Mouse (Mus musculus): Measurements from ENCODE around the gene Dbi. TPM values are rescaled to one million over a fixed set of nuclear protein-coding genes. Genes with fewer than 3 reads are reported as not detected.

The Dbi gene
- polyA plus RNA-seq, 1 experiment from 2014 or later: 895 TPM

GRCm38 (mm10) chr1:120074931-120075330, 45.9 kb downstream of the Dbi start:
- Histone ChIP-seq H3K27me3 (replicated peaks) (0 out of 2 replicates have a peak, but pooled peaks cover 3% of the 10 kb centered on the region), H3K36me3 (no peaks in the 10 kb centered on the region), H3K27ac (no peak overlapping the region), H3K9me3 (no peaks in the 10 kb centered on the region), H3K4me1 (0 out of 2 replicates have a peak, but pooled peaks cover 16% of the 10 kb centered on the region), H3K4me3 (replicated peaks) (no peak overlapping the region), H3K4me2 (no peak overlapping the region), H3K9ac (no peak overlapping the region)
- no peak for ATAC-seq (ENCODE audit: insufficient read depth, low FRiP score, low read depth)
- 70% methylated on average over 4 of the region's 4 CpGs for WGBS

- peak overlapping the region; percentile 89 for H3K4me2 ChIP-seq
- no peak overlapping the region for H3K27ac ChIP-seq
- H3K4me3 ChIP-seq (replicated peaks): 0 out of 2 replicates have a peak overlapping the region, but pooled peaks have one; percentile 38
- 0 out of 2 replicates have a peak, but pooled peaks cover 16% of the 10 kb centered on the region for H3K4me1 ChIP-seq
- H3K36me3 ChIP-seq: no peaks in the 10 kb centered on the region
- H3K9ac ChIP-seq: no peak overlapping the region
- WGBS: 28% methylated on average over 4 of the region's 4 CpGs
- no peaks in the 10 kb centered on the region for H3K9me3 ChIP-seq
- H3K27me3 ChIP-seq (replicated peaks): 0 out of 2 replicates have a peak, but pooled peaks cover 3% of the 10 kb centered on the region
- no peak for ATAC-seq (ENCODE audit: insufficient read depth, low FRiP score, low read depth)
Measured at GRCm38 (mm10) chr1:120074307-120074702, 46.6 kb downstream of the Dbi start.

- peak; percentile 86 for ATAC-seq (ENCODE audit: insufficient read depth, low FRiP score, low read depth)
- no peak within 1 kb of the TSS for H3K27ac ChIP-seq
- H3K4me2 ChIP-seq: peak within 1 kb of the TSS; percentile 89
- H3K36me3 ChIP-seq: no peaks in the 10 kb centered on the region
- H3K4me3 ChIP-seq (replicated peaks): peak within 1 kb of the TSS; percentile 38
- H3K4me1 ChIP-seq: 0 out of 2 replicates have a peak, but pooled peaks cover 16% of the 10 kb centered on the region
- H3K27me3 ChIP-seq (replicated peaks): 0 out of 2 replicates have a peak, but pooled peaks cover 3% of the 10 kb centered on the region
- 3% methylated on average over 40 of the region's 40 CpGs for WGBS
- no peaks in the 10 kb centered on the region for H3K9me3 ChIP-seq
- 0 out of 2 replicates have a peak within 1 kb of the TSS, but pooled peaks have one; percentile 16 for H3K9ac ChIP-seq
Measured at GRCm38 (mm10) chr1:120073519-120074306, 47.2 kb downstream of the Dbi start, which contains the start of gene Tmem37. Gene Tmem37 (minus strand): TSS chr1:120074074.

GRCm38 (mm10) chr1:120072900-120073299, 48.0 kb downstream of the Dbi start:
- H3K36me3 ChIP-seq: no peaks in the 10 kb centered on the region
- peak overlapping the region; percentile 38 for H3K4me3 ChIP-seq (replicated peaks)
- no peak overlapping the region for H3K9ac ChIP-seq
- WGBS: 6% methylated on average over 16 of the region's 16 CpGs
- 0 out of 2 replicates have a peak, but pooled peaks cover 3% of the 10 kb centered on the region for H3K27me3 ChIP-seq (replicated peaks)
- no peaks in the 10 kb centered on the region for H3K9me3 ChIP-seq
- ATAC-seq (ENCODE audit: insufficient read depth, low FRiP score, low read depth): no peak
- H3K27ac ChIP-seq: no peak overlapping the region
- 0 out of 2 replicates have a peak, but pooled peaks cover 16% of the 10 kb centered on the region for H3K4me1 ChIP-seq
- peak overlapping the region; percentile 89 for H3K4me2 ChIP-seq

GRCm38 (mm10) chr1:120071133-120071532, 49.7 kb downstream of the Dbi start:
- ATAC-seq (ENCODE audit: insufficient read depth, low FRiP score, low read depth): no peak
- Histone ChIP-seq H3K36me3 (no peaks in the 10 kb centered on the region), H3K4me1 (peaks cover 16% of the 10 kb centered on the region; the same call in 1 of the 2 replicates), H3K9me3 (no peaks in the 10 kb centered on the region), H3K4me2 (no peak overlapping the region), H3K27me3 (replicated peaks) (0 out of 2 replicates have a peak, but pooled peaks cover 3% of the 10 kb centered on the region), H3K4me3 (replicated peaks) (no peak overlapping the region), H3K9ac (no peak overlapping the region), H3K27ac (no peak overlapping the region)
- WGBS: 85% methylated on average over 4 of the region's 4 CpGs

GRCm38 (mm10) chr1:120070168-120070567, 50.7 kb downstream of the Dbi start:
- Histone ChIP-seq H3K4me1 (peaks cover 20% of the 10 kb centered on the region; the same call in 1 of the 2 replicates), H3K27ac (no peak overlapping the region)
- 54% methylated on average over 6 of the region's 6 CpGs for WGBS

GRCm38 (mm10) chr1:120069120-120069519, 51.8 kb downstream of the Dbi start:
- 83% methylated on average over 5 of the region's 5 CpGs for whole genome bisulfite sequencing
- no peaks in the 10 kb centered on the region for H3K27me3 ChIP-seq (replicated peaks)

More at GRCm38 (mm10) chr1:120070168-120070567, 50.7 kb downstream of the Dbi start:
- no peak overlapping the region for H3K4me3 ChIP-seq (replicated peaks)
- ATAC-seq (ENCODE audit: insufficient read depth, low FRiP score, low read depth): no peak
- H3K9me3 ChIP-seq: no peaks in the 10 kb centered on the region
- H3K36me3 ChIP-seq: no peaks in the 10 kb centered on the region
- 0 out of 2 replicates have a peak, but pooled peaks cover 3% of the 10 kb centered on the region for H3K27me3 ChIP-seq (replicated peaks)
- H3K4me2 ChIP-seq: no peak overlapping the region
- no peak overlapping the region for H3K9ac ChIP-seq

GRCm38 (mm10) chr1:120066625-120067024, 54.3 kb downstream of the Dbi start:
- ATAC-seq (ENCODE audit: insufficient read depth, low FRiP score, low read depth): no peak
- H3K4me1 ChIP-seq: peaks cover 4% of the 10 kb centered on the region; the same call in 1 of the 2 replicates
- no peaks in the 10 kb centered on the region for H3K27me3 ChIP-seq (replicated peaks)
- no peak overlapping the region for H3K27ac ChIP-seq
- no peaks in the 10 kb centered on the region for H3K36me3 ChIP-seq
- no peak overlapping the region for H3K4me3 ChIP-seq (replicated peaks)
- H3K9ac ChIP-seq: no peak overlapping the region
- H3K9me3 ChIP-seq: no peaks in the 10 kb centered on the region
- H3K4me2 ChIP-seq: no peak overlapping the region
- 68% methylated on average over 3 of the region's 3 CpGs for WGBS

More at GRCm38 (mm10) chr1:120069120-120069519, 51.8 kb downstream of the Dbi start:
- no peak for ATAC-seq (ENCODE audit: insufficient read depth, low FRiP score, low read depth)
- H3K9me3 ChIP-seq: no peaks in the 10 kb centered on the region
- no peak overlapping the region for H3K9ac ChIP-seq
- H3K36me3 ChIP-seq: no peaks in the 10 kb centered on the region
- H3K27ac ChIP-seq: no peak overlapping the region
- peaks cover 16% of the 10 kb centered on the region; the same call in 1 of the 2 replicates for H3K4me1 ChIP-seq
- no peak overlapping the region for H3K4me3 ChIP-seq (replicated peaks)
- H3K4me2 ChIP-seq: no peak overlapping the region

- Histone ChIP-seq H3K4me2 (no peak overlapping the region), H3K36me3 (no peaks in the 10 kb centered on the region), H3K4me3 (replicated peaks) (no peak overlapping the region), H3K4me1 (peaks cover 4% of the 10 kb centered on the region; the same call in 1 of the 2 replicates), H3K9ac (no peak overlapping the region), H3K27ac (no peak overlapping the region), H3K9me3 (no peaks in the 10 kb centered on the region), H3K27me3 (replicated peaks) (no peaks in the 10 kb centered on the region)
- WGBS: 64% methylated on average over 8 of the region's 8 CpGs
- ATAC-seq (ENCODE audit: insufficient read depth, low FRiP score, low read depth): no peak
Measured at GRCm38 (mm10) chr1:120066159-120066558, 54.7 kb downstream of the Dbi start.

GRCm38 (mm10) chr1:120064036-120064682, 56.7 kb downstream of the Dbi start:
- Histone ChIP-seq H3K9ac (no peak overlapping the region), H3K27me3 (replicated peaks) (no peaks in the 10 kb centered on the region), H3K4me2 (no peak overlapping the region), H3K36me3 (no peaks in the 10 kb centered on the region), H3K4me1 (peaks cover 4% of the 10 kb centered on the region; the same call in 1 of the 2 replicates), H3K4me3 (replicated peaks) (no peak overlapping the region), H3K9me3 (no peaks in the 10 kb centered on the region), H3K27ac (no peak overlapping the region)
- WGBS: 84% methylated on average over 11 of the region's 11 CpGs
- ATAC-seq (ENCODE audit: insufficient read depth, low FRiP score, low read depth): no peak
